8 mouse cellular contexts compared by ENCODE assay signal in genomic region chr11:118211749-118212635, GRCm38 (mm10). TPM values are rescaled to one million over a fixed set of nuclear protein-coding genes. Genes with fewer than 3 reads are reported as not detected.
DNase-seq lines count a peak whose midpoint lies in the region; ATAC-seq and TF ChIP-seq lines count a peak whose summit lies in the region.

No protein-coding gene starts in this region.

- no peak overlapping the region for H3K4me2 ChIP-seq in embryonic facial prominence, embryonic 15.5 days (replicated peaks)

- no peak for TF ChIP-seq POLR2A in MEL (IDR thresholded peaks at IDR 0.05; ENCODE audit: control insufficient read depth in 1 of 2, insufficient read depth in 1 of 2, low read depth in 1 of 2, low read length in 2 of 2, poor library complexity in 1 of 2)
- no peak for TF ChIP-seq POLR2A in olfactory bulb, adult 2 months (IDR thresholded peaks at IDR 0.05; ENCODE audit: insufficient read depth, low read depth, low read length)

- no peak for ATAC-seq in embryonic facial prominence, embryonic 15.5 days (ENCODE audit: insufficient number of reproducible peaks, low FRiP score, low TSS enrichment, low read depth)
- peak; percentile 4 for ATAC-seq in inflammation-experienced regulatory T-cells, adult 6 months
- ATAC-seq in erythroblast, adult 5-6 weeks (replicated peaks; ENCODE audit: low FRiP score, poor library complexity, severe bottlenecking): no peak

- TF ChIP-seq RAD21 in MEL (IDR thresholded peaks at IDR 0.05; ENCODE audit: low read depth, low read length): no peak

- intact Hi-C loops in gastrocnemius, postnatal 14 days (cut with DNase I; ENCODE audit: low total_unique reads): no loop called here
- intact Hi-C loops in left cerebral cortex, postnatal 4 days (cut with DNase I): no loop called here

- peaks cover 0 to 10% of the 10 kb centered on the region in 2 experiments; a peak in 2 of 4 replicates for H3K36me3 ChIP-seq in MEL (ENCODE audit: control insufficient read depth in 1 of 2, insufficient read depth in 2 of 2, low read length in 2 of 2)
- no peaks in the 10 kb centered on the region for H3K36me3 ChIP-seq in embryonic facial prominence, embryonic 15.5 days

- TF ChIP-seq CTCF in MEL (IDR thresholded peaks at IDR 0.05 in 2 of 3, conservative IDR thresholded peaks at IDR 0.05 in 1 of 3; ENCODE audit: control insufficient read depth in 1 of 3, insufficient read depth in 1 of 3, low read depth in 2 of 3, low read length in 3 of 3, poor library complexity in 1 of 3, severe bottlenecking in 1 of 3): no peak
- no peak for TF ChIP-seq CTCF in olfactory bulb, adult 2 months (IDR thresholded peaks at IDR 0.05; ENCODE audit: insufficient read depth, low read depth, low read length)

- no peaks in the 10 kb centered on the region for H3K9me3 ChIP-seq in MEL (replicated peaks; ENCODE audit: insufficient read depth, low read length)
- no peaks in the 10 kb centered on the region for H3K9me3 ChIP-seq in embryonic facial prominence, embryonic 15.5 days (replicated peaks)

- DNase-seq in gastrocnemius, adult 18-20 months (ENCODE audit: low spot score): peak; percentile 73
- no peak for DNase-seq in gastrocnemius, postnatal 14 days
- peak; percentile 89 for DNase-seq in MEL (ENCODE audit: low read depth, low spot score)
- peak; percentile 51 for DNase-seq in left cerebral cortex, postnatal 4 days

- no peak for TF ChIP-seq EP300 in MEL (IDR thresholded peaks at IDR 0.05; ENCODE audit: low read depth in 1 of 2, low read length in 2 of 2)

- no peaks in the 10 kb centered on the region for H3K27me3 ChIP-seq in MEL (ENCODE audit: control insufficient read depth in 1 of 2, insufficient read depth in 2 of 2, low read length in 2 of 2)
- H3K27me3 ChIP-seq in embryonic facial prominence, embryonic 15.5 days: no peaks in the 10 kb centered on the region

- H3K9ac ChIP-seq in MEL (ENCODE audit: control insufficient read depth, low read depth, low read length, poor library complexity, severe bottlenecking): peak overlapping the region; percentile 59
- no peak overlapping the region for H3K9ac ChIP-seq in embryonic facial prominence, embryonic 15.5 days

- H3K4me3 ChIP-seq in MEL (ENCODE audit: control insufficient read depth in 1 of 2, insufficient read depth in 1 of 2, low read depth in 2 of 2, low read length in 2 of 2): peak overlapping the region; percentile 24 to 52
- no peak overlapping the region for H3K4me3 ChIP-seq in embryonic facial prominence, embryonic 15.5 days (replicated peaks)
- H3K4me3 ChIP-seq in olfactory bulb, adult 2 months (ENCODE audit: insufficient read depth, low read depth, low read length): no peak overlapping the region

- peaks cover 2 to 21% of the 10 kb centered on the region in 2 experiments for H3K4me1 ChIP-seq in MEL (ENCODE audit: control insufficient read depth in 1 of 2, insufficient read depth in 2 of 2, low read length in 2 of 2)
- H3K4me1 ChIP-seq in embryonic facial prominence, embryonic 15.5 days: peaks cover 66% of the 10 kb centered on the region
- H3K4me1 ChIP-seq in olfactory bulb, adult 2 months (ENCODE audit: control insufficient read depth, insufficient read depth, low read length): peaks cover 52% of the 10 kb centered on the region

- H3K27ac ChIP-seq in MEL (ENCODE audit: control insufficient read depth, low read depth, low read length): peak overlapping the region; percentile 68
- peak overlapping the region; percentile 48; the same call in 1 of the 2 replicates for H3K27ac ChIP-seq in embryonic facial prominence, embryonic 15.5 days (replicated peaks)
- peak overlapping the region; percentile 90 for H3K27ac ChIP-seq in olfactory bulb, adult 2 months (ENCODE audit: insufficient read depth, low read depth, low read length)

- WGBS in embryonic facial prominence, embryonic 15.5 days: 47% methylated on average over 10 of the region's 10 CpGs
- WGBS in olfactory bulb, adult 2 months: 16% methylated on average over 10 of the region's 10 CpGs

- no peaks in the 10 kb centered on the region for H3K79me2 ChIP-seq in MEL (ENCODE audit: control insufficient read depth, insufficient read depth, low read length, poor library complexity)

TF ChIP-seq in MEL, 35 proteins besides CTCF, POLR2A, EP300 and RAD21:
- TF ChIP-seq GATA1 (IDR thresholded peaks at IDR 0.05; ENCODE audit: low read depth, low read length) (no peak), USF1 (IDR thresholded peaks at IDR 0.05; ENCODE audit: low read depth, low read length) (no peak), USF2 (IDR thresholded peaks at IDR 0.05; ENCODE audit: borderline replicate concordance in 1 of 2, insufficient read depth in 1 of 2, low read depth in 1 of 2, low read length in 2 of 2) (no peak), TBP (IDR thresholded peaks at IDR 0.05; ENCODE audit: low read depth, low read length) (peak; percentile 33; the same call in 1 of the 2 replicates), NELFE (IDR thresholded peaks at IDR 0.05; ENCODE audit: low read depth, low read length) (no peak), BHLHE40 (IDR thresholded peaks at IDR 0.05; ENCODE audit: borderline replicate concordance, low read depth, low read length) (no peak), MEF2A (IDR thresholded peaks at IDR 0.05; ENCODE audit: extremely low read depth, insufficient replicate concordance, low read depth, low read length, poor library complexity, severe bottlenecking) (no peak), E2F4 (IDR thresholded peaks at IDR 0.05; ENCODE audit: borderline replicate concordance, low read depth, low read length) (no peak), ZMIZ1 (IDR thresholded peaks at IDR 0.05; ENCODE audit: low read depth, low read length) (no peak)

RNA-seq across cellular contexts. Expression of gene Cyth1, which starts 36.4 kb away (rescaled TPM):
- 10 to 100 TPM; 38.4 to 40.3 TPM for total RNA-seq in gastrocnemius, adult 18-20 months (2021)
- total RNA-seq in gastrocnemius, postnatal 14 days (2021): 10 to 100 TPM; 23.3 to 31.2 TPM
- total RNA-seq in MEL (2012; rRNA removed): 12.0 and 13.6 TPM in 2 replicates
- polyA plus RNA-seq in MEL (2012; ENCODE audit: insufficient read depth in 1 of 2, insufficient read length in 2 of 2, low read depth in 1 of 2, low replicate concordance in 2 of 2, missing spikeins in 1 of 2): 10 to 100 TPM in 1 of 2 experiments, not detected in 1; 13.2 TPM
- 19.5 and 20.4 TPM in 2 replicates for polyA plus RNA-seq in embryonic facial prominence, embryonic 15.5 days (2015; fragmentation: Nextera tagmentation; extraction: Ambion mirVana)
- polyA plus RNA-seq in inflammation-experienced regulatory T-cells, adult 6 months (2017; shearing (Covaris generic)): 10 to 100 TPM; 33.8 to 51.6 (median 41.7) TPM
- 10 to 100 TPM; 66.3 to 70.5 TPM for total RNA-seq in left cerebral cortex, postnatal 4 days (2021)
- polyA plus RNA-seq in olfactory bulb, adult 2 months (2012; ENCODE audit: insufficient read depth, insufficient read length, low replicate concordance, missing spikeins): not detected in 2 replicates
- 2.7 and 6.0 TPM in 2 replicates for total RNA-seq in erythroblast, adult 5-6 weeks (2015; ENCODE audit: low replicate concordance)
- 3.6 and 14.4 TPM in 2 replicates for total RNA-seq in erythroblast, adult 5-6 weeks (2017; ENCODE audit: low replicate concordance)

Comparison
In these comparisons a context has a peak if more than half of its experiments do, and no peak if none do; other contexts are left out.
1. H3K4me3 ChIP-seq: peak in MEL (2 of 2); none in embryonic facial prominence, embryonic 15.5 days (single experiment) and olfactory bulb, adult 2 months (single experiment).
2. Peak in every context shown above with its lines, with median percentiles within 50 percentile points of each other: H3K27ac ChIP-seq.